Mouse (Mus musculus) cerebellum, adult 18-20 months (tissue): ENCODE data around the gene Hao1.

Source experiments
- DNase-seq, 2 experiments: peaks; one replicate each; pipeline ENCODE4 v3.0.0; 2021

Gene Hao1

GRCm38 (mm10) chr2:134462321-134462720 lies 91.8 kb downstream of the Hao1 start:
- no peak for DNase-seq

GRCm38 (mm10) chr2:134460831-134461230 lies 93.3 kb downstream of the Hao1 start:
- DNase-seq, result no peak

- no peak for DNase-seq
Observed at GRCm38 (mm10) chr2:134456065-134456505, 98.1 kb downstream of the Hao1 start.

GRCm38 (mm10) chr2:134452748-134453147 lies 101.4 kb downstream of the Hao1 start:
- DNase-seq, result no peak

DNA sequence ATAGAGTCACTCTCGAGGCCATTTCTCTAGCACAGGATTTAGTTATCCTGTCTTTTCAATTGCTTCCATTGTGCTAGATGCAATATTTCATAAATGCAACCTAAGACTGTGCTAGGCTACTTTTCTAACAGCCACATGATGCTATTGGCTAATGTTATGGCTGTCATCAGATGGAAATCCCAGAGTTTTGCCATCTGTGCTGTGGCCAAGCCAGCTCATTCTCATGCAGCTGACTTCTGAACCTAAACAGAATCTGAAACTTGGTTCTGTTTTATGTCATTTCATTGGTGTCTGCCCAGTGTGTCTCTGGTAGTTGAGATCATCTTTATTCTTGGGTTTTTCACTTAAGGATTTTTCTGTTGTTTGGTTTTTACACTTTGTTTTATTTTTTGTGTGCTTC lies 103.2 kb downstream of the Hao1 start:
- no peak for DNase-seq
